Mouse (Mus musculus) MEL (cell line): Measurements from ENCODE around the gene Dennd4a.

ENCODE experiments used
- CTCF ChIP-seq, 3 experiments: IDR thresholded peaks in 2 of 3; conservative IDR thresholded peaks in 1 of 3; 2 replicates each; pipeline ENCODE4 v1.5.1; 2011 to 2012; ENCODE audit warnings: low read length in 3 of 3, low read depth in 2 of 3, mild to moderate bottlenecking in 2 of 3, improper control_type of control experiment in 1 of 3, inconsistent platforms in 1 of 3, mixed read lengths in 1 of 3, moderate library complexity in 1 of 3; ENCODE audit not compliant: control insufficient read depth in 1 of 3, insufficient read depth in 1 of 3, poor library complexity in 1 of 3, severe bottlenecking in 1 of 3
- EP300 ChIP-seq, 2 experiments: IDR thresholded peaks; 2 replicates each; pipeline ENCODE4 v1.6.1; 2011; ENCODE audit warnings: improper control_type of control experiment in 2 of 2, low read length in 2 of 2, low read depth in 1 of 2, mild to moderate bottlenecking in 1 of 2
- GABPA ChIP-seq: IDR thresholded peaks from 2 replicates; pipeline ENCODE4 v1.6.1; 2012; ENCODE audit warnings: low read depth, mild to moderate bottlenecking, inconsistent platforms, low read length, improper control_type of control experiment, moderate library complexity
- HCFC1 ChIP-seq: IDR thresholded peaks from 2 replicates; pipeline ENCODE4 v1.6.1; 2012; ENCODE audit warnings: low read depth, mild to moderate bottlenecking, inconsistent platforms, low read length, improper control_type of control experiment, moderate library complexity
- KAT2A ChIP-seq: conservative IDR thresholded peaks from 2 replicates; pipeline ENCODE4 v1.6.1; 2012; ENCODE audit warnings: low read depth, low read length, improper control_type of control experiment, inconsistent platforms
- MAFK ChIP-seq: IDR thresholded peaks from 2 replicates; pipeline ENCODE4 v1.6.1; 2011; ENCODE audit warnings: low read depth, mild to moderate bottlenecking, low read length, improper control_type of control experiment, borderline replicate concordance
- UBTF ChIP-seq: IDR thresholded peaks from 2 replicates; pipeline ENCODE4 v1.6.1; 2012; ENCODE audit warnings: low read depth, mild to moderate bottlenecking, inconsistent platforms, low read length, improper control_type of control experiment, moderate library complexity, borderline replicate concordance; ENCODE audit not compliant: insufficient read depth
- USF1 ChIP-seq: IDR thresholded peaks from 2 replicates; pipeline ENCODE4 v1.6.1; 2014; ENCODE audit warnings: low read depth, mild to moderate bottlenecking, inconsistent platforms, low read length, improper control_type of control experiment, moderate library complexity

DNA sequence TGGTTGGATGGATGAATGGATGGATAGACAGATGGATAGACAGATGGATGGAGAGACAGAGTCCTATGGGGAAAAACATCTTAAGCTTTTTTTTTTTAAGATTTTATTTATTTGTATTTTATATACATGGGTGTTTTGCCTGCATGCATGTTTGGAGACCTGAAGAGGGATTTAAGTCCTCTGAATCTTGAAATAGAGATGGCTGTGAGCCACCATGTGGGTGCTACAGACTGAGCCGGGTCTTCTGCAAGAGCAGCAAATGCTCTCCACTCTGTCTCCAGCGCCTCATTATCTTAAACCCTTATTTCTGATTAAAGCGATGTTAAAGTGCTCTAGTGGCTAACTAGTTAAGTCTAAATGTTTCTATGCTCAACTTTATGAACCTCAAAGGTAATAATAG lies 96.3 kb downstream of the Dennd4a start:
- TF ChIP-seq CTCF (IDR thresholded peaks at IDR 0.05 in 2 of 3, conservative IDR thresholded peaks at IDR 0.05 in 1 of 3; ENCODE audit: control insufficient read depth in 1 of 3, insufficient read depth in 1 of 3, low read depth in 2 of 3, low read length in 3 of 3, poor library complexity in 1 of 3, severe bottlenecking in 1 of 3) (no peak), USF1 (no peak), EP300 (IDR thresholded peaks at IDR 0.05; ENCODE audit: low read depth in 1 of 2, low read length in 2 of 2) (no peak), UBTF (no peak), KAT2A (no peak), MAFK (no peak), GABPA (no peak), HCFC1 (no peak)
